In genomic region chr13:24920333-24920977, GRCm38 (mm10) we compare ENCODE assay signal across 9 mouse cellular contexts. TPM values are rescaled to one million over a fixed set of nuclear protein-coding genes. Genes with fewer than 3 reads are reported as not detected.
DNase-seq lines count a peak whose midpoint lies in the region; ATAC-seq and TF ChIP-seq lines count a peak whose summit lies in the region.
"Had no signal": no experiment of that assay in that cellular context is flagged by ENCODE, and none has a peak within 500 bp of the region (broad histone marks: within the 10 kb centered on the region; RNA-seq: fewer than 3 reads in every experiment).

No protein-coding gene starts in this region.

- H3K4me3 ChIP-seq in bone marrow, adult 2 months (replicated peaks; ENCODE audit: control insufficient read depth, low read depth, low read length) = no peak overlapping the region
- no peak overlapping the region for H3K4me3 ChIP-seq in forebrain, embryonic 12.5 days (replicated peaks)
- no peak overlapping the region for H3K4me3 ChIP-seq in limb, embryonic 12.5 days (replicated peaks)
- no peak overlapping the region for H3K4me3 ChIP-seq in midbrain, embryonic 16.5 days (ENCODE audit: low read depth, low read length)
- H3K4me3 ChIP-seq: erythroblast, embryonic 14.5 days had no signal

- no peak overlapping the region for H3K4me2 ChIP-seq in forebrain, embryonic 12.5 days
- no peak overlapping the region for H3K4me2 ChIP-seq in limb, embryonic 12.5 days
- H3K4me2 ChIP-seq in midbrain, embryonic 16.5 days (ENCODE audit: low read length) = no peak overlapping the region

- H3K27me3 ChIP-seq in forebrain, embryonic 12.5 days = no peaks in the 10 kb centered on the region
- H3K27me3 ChIP-seq in limb, embryonic 12.5 days = no peaks in the 10 kb centered on the region
- H3K27me3 ChIP-seq in midbrain, embryonic 16.5 days (ENCODE audit: control insufficient read depth, insufficient read depth, low read depth, low read length) = no peaks in the 10 kb centered on the region

- H3K36me3 ChIP-seq in forebrain, embryonic 12.5 days (replicated peaks) = peaks cover 40% of the 10 kb centered on the region
- H3K36me3 ChIP-seq in limb, embryonic 12.5 days = peaks cover 53% of the 10 kb centered on the region
- H3K36me3 ChIP-seq in midbrain, embryonic 16.5 days (ENCODE audit: control insufficient read depth, insufficient read depth, low read length) = peaks cover 26% of the 10 kb centered on the region

- no peaks in the 10 kb centered on the region for H3K4me1 ChIP-seq in bone marrow, adult 2 months (ENCODE audit: control insufficient read depth, insufficient read depth, low read length)
- no peaks in the 10 kb centered on the region for H3K4me1 ChIP-seq in forebrain, embryonic 12.5 days
- no peaks in the 10 kb centered on the region for H3K4me1 ChIP-seq in limb, embryonic 12.5 days (replicated peaks)
- H3K4me1 ChIP-seq in midbrain, embryonic 16.5 days (ENCODE audit: control insufficient read depth, insufficient read depth, low read length) = no peaks in the 10 kb centered on the region

- no peaks in the 10 kb centered on the region for H3K9me3 ChIP-seq in forebrain, embryonic 12.5 days
- no peaks in the 10 kb centered on the region for H3K9me3 ChIP-seq in limb, embryonic 12.5 days
- H3K9me3 ChIP-seq in midbrain, embryonic 16.5 days (replicated peaks; ENCODE audit: control insufficient read depth, low read length, poor library complexity, severe bottlenecking) = no peaks in the 10 kb centered on the region

- WGBS in bone marrow, adult 2 months = 22% methylated on average over 5 of the region's 5 CpGs
- WGBS in forebrain, embryonic 12.5 days = 23% methylated on average over 5 of the region's 5 CpGs
- WGBS in limb, embryonic 12.5 days = 31% methylated on average over 5 of the region's 5 CpGs
- 29% methylated on average over 5 of the region's 5 CpGs for WGBS in midbrain, embryonic 16.5 days

- H3K27ac ChIP-seq in bone marrow, adult 2 months (ENCODE audit: control insufficient read depth, insufficient read depth, low read depth, low read length, poor library complexity) = no peak overlapping the region
- no peak overlapping the region for H3K27ac ChIP-seq in forebrain, embryonic 12.5 days
- no peak overlapping the region for H3K27ac ChIP-seq in limb, embryonic 12.5 days
- no peak overlapping the region for H3K27ac ChIP-seq in midbrain, embryonic 16.5 days (ENCODE audit: low read length)

- no peak for TF ChIP-seq POLR2A in bone marrow, adult 2 months (IDR thresholded peaks at IDR 0.05; ENCODE audit: borderline replicate concordance, control insufficient read depth, low read depth, low read length)

- peak; percentile 32; the same call in 1 of the 2 replicates for TF ChIP-seq CTCF in bone marrow, adult 2 months (IDR thresholded peaks at IDR 0.05; ENCODE audit: control insufficient read depth, insufficient read depth, low read length)

- peak; percentile 37 for DNase-seq in right cerebral cortex, adult 18-20 months
- DNase-seq in right cerebral cortex, postnatal 36 days (ENCODE audit: low spot score in 2 of 2) = no peak
- peak; percentile 88 for DNase-seq in induced T-regulatory cell, adult 2 months (ENCODE audit: low read depth)
- DNase-seq in testis, postnatal 14 days (ENCODE audit: low spot score) = peak; percentile 27

- ATAC-seq in forebrain, embryonic 12.5 days (ENCODE audit: low FRiP score) = peak; percentile 70; the same call in 1 of the 2 replicates
- ATAC-seq in limb, embryonic 12.5 days (ENCODE audit: insufficient number of reproducible peaks, insufficient read depth, low FRiP score, low TSS enrichment, low read depth) = peak; percentile 52; the same call in 1 of the 2 replicates
- ATAC-seq in midbrain, embryonic 16.5 days = peak; percentile 75

- no peak overlapping the region for H3K9ac ChIP-seq in forebrain, embryonic 12.5 days
- H3K9ac ChIP-seq in limb, embryonic 12.5 days (replicated peaks) = no peak overlapping the region
- no peak overlapping the region for H3K9ac ChIP-seq in midbrain, embryonic 16.5 days (ENCODE audit: low read depth, low read length)

RNA-seq across cellular contexts. Expression of gene Aldh5a1, which starts 17.0 kb away (rescaled TPM):
- polyA plus RNA-seq in bone marrow, adult 2 months (2011; ENCODE audit: insufficient read depth, insufficient read length, low replicate concordance, missing spikeins) = 0.23 and 1.3 TPM in 2 replicates
- 10.6 and 10.9 TPM in 2 replicates for polyA plus RNA-seq in forebrain, embryonic 12.5 days (2016; fragmentation: Nextera tagmentation; extraction: Ambion mirVana)
- 6.0 and 6.8 TPM in 2 replicates for polyA plus RNA-seq in limb, embryonic 12.5 days (2016; fragmentation: Nextera tagmentation; extraction: Ambion mirVana)
- polyA plus RNA-seq in midbrain, embryonic 16.5 days (2015; fragmentation: Nextera tagmentation; extraction: Ambion mirVana) = 12.8 and 14.0 TPM in 2 replicates
- polyA plus RNA-seq: erythroblast, embryonic 14.5 days had no signal

RNA-seq across cellular contexts. Expression of gene Gpld1, which starts 22.5 kb away (rescaled TPM):
- polyA plus RNA-seq in bone marrow, adult 2 months (2011; ENCODE audit: insufficient read depth, insufficient read length, low replicate concordance, missing spikeins) = 0.27 TPM in 1 of 2 replicates, not detected in the other
- 0.41 and 0.64 TPM in 2 replicates for polyA plus RNA-seq in forebrain, embryonic 12.5 days (2016; fragmentation: Nextera tagmentation; extraction: Ambion mirVana)
- 0.40 and 0.70 TPM in 2 replicates for polyA plus RNA-seq in limb, embryonic 12.5 days (2016; fragmentation: Nextera tagmentation; extraction: Ambion mirVana)
- polyA plus RNA-seq in midbrain, embryonic 16.5 days (2015; fragmentation: Nextera tagmentation; extraction: Ambion mirVana) = 2.8 and 3.5 TPM in 2 replicates
- polyA plus RNA-seq: erythroblast, embryonic 14.5 days had no signal

Comparison
In these comparisons a context has a peak if more than half of its experiments do, and no peak if none do; other contexts are left out.
1. DNase-seq: peak in right cerebral cortex, adult 18-20 months (single experiment), induced T-regulatory cell, adult 2 months (single experiment) and testis, postnatal 14 days (single experiment); none in right cerebral cortex, postnatal 36 days (0 of 2).
2. Peak in every context shown above with its lines, with median percentiles within 50 percentile points of each other: ATAC-seq.